Mouse (Mus musculus) monocyte, adult 2 months (primary cell): ENCODE results near the gene Furin.

Experiments
- DNase-seq, 2 experiments: peaks; one replicate each; pipeline ENCODE4 v3.0.0; 2022; ENCODE audit warnings: low spot score in 2 of 2, low read depth in 1 of 2

Gene Furin

GRCm38 (mm10) chr7:80373850-80374249 is 31.4 kb downstream of the Furin start:
- DNase-seq: no peak

- DNase-seq: no peak
Observed at GRCm38 (mm10) chr7:80373352-80373751, 31.9 kb downstream of the Furin start.

- no peak for DNase-seq
Observed at GRCm38 (mm10) chr7:80372667-80373066, 32.6 kb downstream of the Furin start.

- no peak for DNase-seq
Observed at GRCm38 (mm10) chr7:80372166-80372565, 33.1 kb downstream of the Furin start.

- peak in 1 of 2 experiments; percentile 35 for DNase-seq
Observed at GRCm38 (mm10) chr7:80371041-80371751, 34.0 kb downstream of the Furin start, which contains the start of gene Man2a2. Gene Man2a2 (minus strand): TSS chr7:80371375.

GRCm38 (mm10) chr7:80370649-80371040 is 34.6 kb downstream of the Furin start:
- peak in 1 of 2 experiments; percentile 32 for DNase-seq

- no peak for DNase-seq
Observed at GRCm38 (mm10) chr7:80369967-80370431, 35.2 kb downstream of the Furin start.

GRCm38 (mm10) chr7:80369461-80369860 is 35.8 kb downstream of the Furin start:
- no peak for DNase-seq

GRCm38 (mm10) chr7:80368635-80369421 is 36.4 kb downstream of the Furin start:
- no peak for DNase-seq

- DNase-seq: no peak
Observed at GRCm38 (mm10) chr7:80368009-80368408, 37.2 kb downstream of the Furin start.

GRCm38 (mm10) chr7:80367232-80367631 is 38.0 kb downstream of the Furin start:
- no peak for DNase-seq

GRCm38 (mm10) chr7:80365759-80366158 is 39.5 kb downstream of the Furin start:
- no peak for DNase-seq

- DNase-seq: no peak
Observed at GRCm38 (mm10) chr7:80360435-80360834, 44.8 kb downstream of the Furin start.

GRCm38 (mm10) chr7:80358039-80358438 is 47.2 kb downstream of the Furin start:
- no peak for DNase-seq

- no peak for DNase-seq
Observed at GRCm38 (mm10) chr7:80357156-80357555, 48.1 kb downstream of the Furin start.

GRCm38 (mm10) chr7:80356351-80356750 is 48.9 kb downstream of the Furin start:
- no peak for DNase-seq

- DNase-seq: no peak
Observed at GRCm38 (mm10) chr7:80352920-80353319, 52.3 kb downstream of the Furin start.

- DNase-seq: no peak
Observed at GRCm38 (mm10) chr7:80350808-80351207, 54.4 kb downstream of the Furin start.

GRCm38 (mm10) chr7:80347670-80348586 is 57.3 kb downstream of the Furin start:
- no peak for DNase-seq

- DNase-seq: no peak
Observed at GRCm38 (mm10) chr7:80346830-80347229, 58.4 kb downstream of the Furin start.

- no peak for DNase-seq
Observed at GRCm38 (mm10) chr7:80346173-80346572, 59.1 kb downstream of the Furin start.
